Mouse (Mus musculus): ENCODE measurements around the gene Tmem40. TPM values are rescaled to one million over a fixed set of nuclear protein-coding genes. Genes with fewer than 3 reads are reported as not detected.
A peak's percentile ranks its signal among the peaks of the same experiment; 100 is the strongest.

Gene Tmem40
- polyA plus RNA-seq, 1 experiment from 2014 or later, result 2.2 TPM

DNA sequence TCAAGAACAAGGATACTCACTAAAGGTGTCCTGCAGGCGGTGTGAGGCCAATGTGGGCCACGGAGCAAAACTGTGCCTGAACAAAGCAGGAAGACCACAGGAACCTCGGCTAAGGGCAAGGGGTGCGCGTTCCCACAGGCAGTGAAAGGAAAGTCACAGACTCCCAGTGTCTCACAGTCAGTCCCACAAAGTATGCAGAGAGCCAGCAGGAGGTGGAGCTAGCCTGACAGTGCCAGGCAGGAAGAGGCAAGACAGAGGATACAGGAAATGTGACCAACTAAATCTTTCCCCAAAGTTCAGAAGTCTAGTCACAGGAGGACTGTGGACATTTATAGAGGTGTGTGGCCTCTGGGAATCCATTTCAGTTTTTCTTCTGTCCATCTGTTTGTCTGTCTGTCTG is 59.3 kb downstream of the Tmem40 start:
- DNase-seq (ENCODE audit: low spot score), result no peak

- no peak for DNase-seq (ENCODE audit: low spot score)
These were observed 60.9 kb downstream of the Tmem40 start for GRCm38 (mm10) chr6:115701302-115701701.

- no peak for DNase-seq (ENCODE audit: low spot score)
These were observed 61.4 kb downstream of the Tmem40 start for GRCm38 (mm10) chr6:115700778-115701177.

DNA sequence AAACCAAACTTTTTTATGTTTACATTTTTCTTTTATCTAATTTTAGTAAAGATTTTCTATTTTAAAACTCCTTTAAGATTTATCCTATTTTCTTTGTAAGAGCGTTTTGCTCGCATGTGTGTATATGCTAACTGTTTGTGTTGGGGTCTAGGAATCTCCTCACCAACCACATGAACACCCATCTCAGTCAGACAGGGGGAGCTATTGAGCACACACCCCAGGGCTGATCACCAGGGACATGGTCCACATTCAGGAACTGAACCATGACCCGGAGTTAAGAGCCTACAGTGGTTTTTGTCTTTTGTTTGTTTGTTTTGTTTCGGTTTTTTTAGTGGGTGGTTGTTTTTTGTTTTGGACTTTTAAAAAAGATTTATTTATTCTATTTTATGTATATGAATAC is 63.5 kb downstream of the Tmem40 start:
- peak; percentile 37 for DNase-seq (ENCODE audit: low spot score)

- no peak for DNase-seq (ENCODE audit: low spot score)
These were observed 64.3 kb downstream of the Tmem40 start for GRCm38 (mm10) chr6:115697739-115698558.

GRCm38 (mm10) chr6:115696707-115697215 is 65.4 kb downstream of the Tmem40 start:
- no peak for DNase-seq (ENCODE audit: low spot score)

DNA sequence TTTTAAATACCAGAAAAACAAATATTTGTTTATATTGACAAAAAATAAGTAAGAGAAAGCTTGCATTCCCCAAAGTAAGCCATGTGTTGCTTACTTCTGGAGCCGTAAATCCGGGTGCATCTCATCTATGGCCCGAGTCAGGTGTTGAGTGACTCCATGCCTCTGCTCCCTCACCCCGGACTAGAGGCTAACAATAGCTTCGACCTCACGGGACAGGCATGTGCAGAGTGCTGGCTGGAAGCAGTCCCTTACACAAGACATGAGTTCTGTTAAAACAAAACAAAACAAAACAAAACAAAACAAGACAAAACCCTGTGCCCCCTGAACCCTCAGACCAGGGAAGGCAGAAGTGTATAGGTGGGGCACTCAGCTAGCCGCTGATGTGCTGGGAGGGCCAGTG is 67.1 kb downstream of the Tmem40 start:
- no peak for DNase-seq (ENCODE audit: low spot score)

- DNase-seq (ENCODE audit: low spot score), result no peak
These were observed 67.8 kb downstream of the Tmem40 start for GRCm38 (mm10) chr6:115694441-115694842.

DNA sequence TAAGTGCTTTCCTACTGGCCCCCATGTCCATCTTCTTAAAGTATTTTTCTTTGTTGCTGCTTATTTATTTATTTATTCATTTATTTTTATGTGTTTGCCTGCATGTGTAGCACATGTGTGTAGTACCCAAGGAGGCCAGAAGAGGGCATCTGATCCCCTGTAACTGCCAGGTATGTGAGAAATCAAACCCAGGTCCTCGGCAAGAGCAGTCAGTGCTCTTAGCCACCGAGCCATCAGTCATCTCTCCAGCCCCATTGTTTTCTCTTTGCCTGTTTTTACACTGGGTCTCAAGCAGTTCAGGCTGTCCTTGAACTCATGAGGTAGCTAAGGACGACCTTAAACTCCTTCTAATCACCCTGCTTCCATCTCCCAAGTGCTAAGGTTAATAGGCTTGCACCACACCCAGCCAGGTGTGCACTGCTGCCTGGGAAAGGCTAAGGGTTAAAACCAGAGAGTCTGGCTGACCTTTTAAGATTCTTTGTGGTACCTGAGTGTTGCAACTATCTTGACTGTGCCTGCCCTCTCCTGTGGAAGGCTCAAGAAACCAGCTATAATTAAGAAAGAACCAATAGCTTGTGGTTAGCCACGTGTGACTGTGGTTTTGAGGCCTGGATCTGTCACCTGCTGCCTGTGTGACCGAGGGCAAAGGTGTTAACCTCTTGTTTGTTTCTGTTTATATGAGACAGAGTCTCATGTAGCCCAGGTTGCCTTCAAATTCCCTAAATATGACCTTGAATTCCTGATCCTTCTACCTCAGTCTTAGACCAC is 69.1 kb downstream of the Tmem40 start:
- peak; percentile 35 for DNase-seq (ENCODE audit: low spot score)

DNA sequence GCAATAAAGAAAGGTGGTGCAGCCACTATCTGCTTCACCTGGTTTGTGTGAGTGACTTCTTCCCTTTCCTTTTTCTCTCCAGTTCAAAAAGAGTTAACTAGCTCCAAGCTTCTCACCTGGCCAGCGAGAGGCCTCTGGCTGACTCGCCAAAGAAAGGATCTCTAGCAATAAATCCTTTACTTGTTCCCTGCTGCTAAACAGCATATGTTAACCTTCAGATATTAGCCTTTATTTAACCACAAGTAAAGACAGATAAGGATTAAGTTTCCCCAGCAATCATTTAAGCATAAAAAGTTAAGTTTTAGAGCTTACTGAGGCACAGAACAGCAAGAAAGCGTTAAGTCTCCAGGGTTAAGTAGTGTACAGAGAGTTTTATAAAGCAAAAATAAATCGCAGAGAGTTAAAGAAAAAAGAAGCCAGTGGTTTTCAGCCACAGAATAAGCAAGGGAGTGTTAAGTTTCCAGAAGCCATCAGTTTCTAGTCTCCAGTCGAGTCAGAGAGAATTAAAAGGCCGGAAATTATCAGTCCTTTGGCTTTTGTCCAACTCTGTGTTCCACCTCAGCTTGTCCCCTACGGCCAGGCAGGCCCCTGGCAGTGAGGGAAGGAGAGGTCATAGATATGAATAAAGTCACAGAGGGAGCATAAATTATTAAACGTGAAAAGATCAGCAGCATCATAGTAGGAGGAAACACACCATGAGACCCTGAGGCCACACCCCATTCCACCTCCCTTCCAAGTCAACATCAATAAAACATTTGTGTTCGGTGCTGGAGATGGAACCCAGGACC is 69.9 kb downstream of the Tmem40 start:
- DNase-seq (ENCODE audit: low spot score), result no peak

GRCm38 (mm10) chr6:115690105-115690504 is 72.1 kb downstream of the Tmem40 start:
- no peak for DNase-seq (ENCODE audit: low spot score)

- no peak for DNase-seq (ENCODE audit: low spot score)
These were observed 73.6 kb downstream of the Tmem40 start for GRCm38 (mm10) chr6:115688589-115688988.

- no peak for DNase-seq (ENCODE audit: low spot score)
These were observed 74.5 kb downstream of the Tmem40 start for GRCm38 (mm10) chr6:115687753-115688152.

DNA sequence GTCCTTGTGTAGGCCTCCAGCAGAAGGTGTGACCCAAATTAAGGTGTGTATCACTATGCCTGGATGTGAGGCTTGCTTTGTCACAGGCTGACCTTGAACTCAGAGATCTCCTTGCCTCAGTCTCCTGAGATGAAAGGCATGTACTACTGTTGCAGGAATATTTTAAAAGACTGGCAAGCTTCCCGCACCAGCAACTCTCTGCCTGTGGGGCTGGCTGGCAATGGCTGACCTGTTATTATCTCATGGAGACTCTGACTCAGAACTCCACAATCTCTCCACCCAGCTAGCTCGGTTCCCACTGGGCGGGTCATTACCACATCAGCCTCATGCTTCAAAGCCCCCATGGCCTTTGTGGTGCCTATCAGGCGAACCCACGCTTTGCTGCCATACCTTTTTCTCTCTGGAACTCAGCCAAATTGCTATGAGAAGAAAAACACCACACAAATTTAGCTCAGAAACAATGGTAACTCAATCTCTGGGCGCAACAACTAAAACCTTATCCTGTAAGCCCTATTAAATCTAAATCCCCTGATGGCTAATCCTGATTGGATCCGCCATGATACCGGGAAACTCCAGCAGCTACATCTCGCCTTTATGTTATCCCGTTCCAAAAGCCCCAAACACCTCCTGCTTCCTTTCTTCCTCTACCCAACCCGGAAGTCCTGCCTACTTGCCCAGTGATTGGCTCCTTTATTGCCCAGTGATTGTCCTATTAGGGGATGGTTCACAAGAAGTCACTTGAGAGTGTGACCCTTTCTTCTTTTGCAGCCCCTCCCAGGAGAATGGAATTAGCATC is 77.2 kb downstream of the Tmem40 start:
- no peak for DNase-seq (ENCODE audit: low spot score)

DNA sequence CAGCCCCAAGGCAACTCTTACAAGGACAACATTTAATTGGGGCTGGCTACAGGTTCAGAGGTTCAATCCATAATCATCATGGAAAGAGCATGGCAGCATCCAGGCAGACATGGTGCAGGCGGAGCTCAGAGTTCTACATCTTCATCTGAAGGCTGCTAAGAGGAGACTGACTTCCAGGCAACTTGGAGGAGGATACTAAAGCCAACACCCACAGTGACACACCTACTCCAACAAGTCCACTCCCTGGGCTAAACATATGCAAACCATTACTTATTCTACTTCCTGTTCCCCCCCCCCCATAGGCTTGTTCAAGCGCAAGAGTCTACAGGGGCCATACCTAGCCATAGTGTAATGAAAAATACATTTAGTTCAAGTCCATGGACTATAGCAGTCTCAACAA is 77.9 kb downstream of the Tmem40 start:
- DNase-seq (ENCODE audit: low spot score), result no peak

GRCm38 (mm10) chr6:115681066-115681465 is 81.1 kb downstream of the Tmem40 start:
- no peak for DNase-seq (ENCODE audit: low spot score)
